ENCODE assay signal across 20 mouse cellular contexts in the genomic region with DNA sequence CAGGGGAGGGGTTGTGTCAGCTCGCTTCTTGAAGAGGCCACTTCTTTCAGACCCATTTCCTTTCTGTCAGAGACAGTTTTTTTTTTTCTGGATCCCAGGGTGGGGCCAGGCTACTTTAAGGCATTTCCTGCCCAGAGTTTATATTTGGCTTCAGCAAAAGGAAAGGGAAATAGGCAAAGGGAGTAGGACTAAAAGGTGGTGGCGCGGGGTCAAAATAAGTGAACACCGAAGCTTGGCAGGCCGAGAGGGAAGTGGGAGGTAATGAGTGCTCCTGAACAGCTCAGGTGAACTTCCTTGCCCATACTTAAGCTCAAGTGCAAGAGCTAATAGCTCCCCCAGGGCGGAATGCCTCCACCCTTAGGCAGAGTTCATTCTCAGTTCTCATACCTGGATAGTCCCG. TPM values are rescaled to one million over a fixed set of nuclear protein-coding genes. Genes with fewer than 3 reads are reported as not detected.
DNase-seq lines count a peak whose midpoint lies in the region; ATAC-seq and TF ChIP-seq lines count a peak whose summit lies in the region.
"Had no signal": no experiment of that assay in that cellular context is flagged by ENCODE, and none has a peak within 500 bp of the region (broad histone marks: within the 10 kb centered on the region; RNA-seq: fewer than 3 reads in every experiment).

No protein-coding gene starts in this region.

- no peaks in the 10 kb centered on the region for H3K9me3 ChIP-seq in heart, embryonic 16.5 days (replicated peaks; ENCODE audit: control insufficient read depth, low read length)
- H3K9me3 ChIP-seq: hindbrain, embryonic 13.5 days; liver, embryonic 13.5 days; midbrain, embryonic 12.5 days; neural tube, embryonic 12.5 days had no signal

- intact Hi-C loops in left cerebral cortex, adult 2 months (cut with DNase I): no loop called here
- intact Hi-C loops in left cerebral cortex, postnatal 14 days (cut with DNase I): no loop called here

- no peak overlapping the region for H3K4me2 ChIP-seq in heart, embryonic 16.5 days (ENCODE audit: low read depth, low read length)
- H3K4me2 ChIP-seq: forebrain, embryonic 13.5 days; hindbrain, embryonic 13.5 days; liver, embryonic 13.5 days; midbrain, embryonic 12.5 days; neural tube, embryonic 12.5 days had no signal

- no peak overlapping the region for H3K9ac ChIP-seq in heart, embryonic 16.5 days (ENCODE audit: low read length)
- H3K9ac ChIP-seq: forebrain, embryonic 13.5 days; hindbrain, embryonic 13.5 days; liver, embryonic 13.5 days; midbrain, embryonic 12.5 days; neural tube, embryonic 12.5 days had no signal

- ATAC-seq in heart, embryonic 16.5 days (replicated peaks; ENCODE audit: extremely low read depth, insufficient read depth, low FRiP score): no peak
- ATAC-seq: forebrain, embryonic 13.5 days; Patski had no signal

- no peak overlapping the region for H3K4me3 ChIP-seq in left cerebral cortex, adult 2 months
- H3K4me3 ChIP-seq in heart, embryonic 16.5 days (ENCODE audit: low read length): no peak overlapping the region
- H3K4me3 ChIP-seq: forebrain, embryonic 13.5 days; hindbrain, embryonic 13.5 days; liver, embryonic 13.5 days; midbrain, embryonic 12.5 days; neural tube, embryonic 12.5 days had no signal

- no peaks in the 10 kb centered on the region for H3K27me3 ChIP-seq in heart, embryonic 16.5 days (ENCODE audit: control insufficient read depth, insufficient read depth, low read length)
- H3K27me3 ChIP-seq: CH12.LX; hindbrain, embryonic 13.5 days; neural tube, embryonic 12.5 days had no signal

- DNase-seq in left cerebral cortex, adult 2 months (ENCODE audit: extremely low spot score in 1 of 2, low spot score in 2 of 2): no peak
- no peak for DNase-seq in left cerebral cortex, postnatal 14 days (ENCODE audit: low spot score in 2 of 2)
- peak; percentile 47 for DNase-seq in kidney, postnatal 14 days
- DNase-seq in lung, postnatal 25 days (ENCODE audit: low spot score): peak; percentile 74
- no peak for DNase-seq in cerebellum, postnatal 36 days
- DNase-seq in adrenal gland, adult 2 months: no peak
- DNase-seq in B cell, adult 2 months: no peak
- DNase-seq: adrenal gland, adult 8-10 months; cerebellum, postnatal 25 days; gastrocnemius, postnatal 14 days; liver, embryonic 13.5 days; right cerebral cortex, adult 18-20 months; thymus, adult 2 months had no signal

- WGBS in heart, embryonic 16.5 days: 66% methylated on average over 7 of the region's 7 CpGs

- no peak for TF ChIP-seq CTCF in left cerebral cortex, adult 2 months (IDR thresholded peaks at IDR 0.05)

- H3K4me1 ChIP-seq in heart, embryonic 16.5 days (ENCODE audit: control insufficient read depth, insufficient read depth, low read length): peaks cover 32% of the 10 kb centered on the region
- H3K4me1 ChIP-seq: forebrain, embryonic 13.5 days; hindbrain, embryonic 13.5 days; midbrain, embryonic 12.5 days; neural tube, embryonic 12.5 days had no signal

- H3K27ac ChIP-seq in left cerebral cortex, adult 2 months: peak overlapping the region; percentile 72; the same call in 1 of the 2 replicates
- H3K27ac ChIP-seq in heart, embryonic 16.5 days (ENCODE audit: low read length): peak overlapping the region; percentile 35; the same call in 1 of the 2 replicates
- H3K27ac ChIP-seq: forebrain, embryonic 13.5 days; hindbrain, embryonic 13.5 days; liver, embryonic 13.5 days; midbrain, embryonic 12.5 days; neural tube, embryonic 12.5 days had no signal

- H3K36me3 ChIP-seq in heart, embryonic 16.5 days (ENCODE audit: control insufficient read depth, insufficient read depth): no peaks in the 10 kb centered on the region
- H3K36me3 ChIP-seq: hindbrain, embryonic 13.5 days; liver, embryonic 13.5 days; midbrain, embryonic 12.5 days; neural tube, embryonic 12.5 days had no signal

RNA-seq across cellular contexts. Expression of a gene that starts 49.2 kb away (rescaled TPM):
- total RNA-seq in left cerebral cortex, adult 2 months (2021): 10 to 100 TPM; 49.6 to 49.7 TPM
- total RNA-seq in left cerebral cortex, postnatal 14 days (2021): 10 to 100 TPM; 21.8 to 36.0 TPM
- 16.0 and 16.1 TPM in 2 replicates for polyA plus RNA-seq in heart, embryonic 16.5 days (2015; fragmentation: Nextera tagmentation; extraction: Ambion mirVana)
- total RNA-seq in adrenal gland, adult 2 months (2021): 10 to 100 TPM; 35.7 to 42.7 TPM
- polyA plus RNA-seq in adrenal gland, adult 2 months (2012; rRNA removed): 74.1 and 74.4 TPM in 2 replicates

Comparison
In these comparisons a context has a peak if more than half of its experiments do, and no peak if none do; other contexts are left out.
1. DNase-seq: peak in kidney, postnatal 14 days (single experiment) and lung, postnatal 25 days (single experiment); none in left cerebral cortex, adult 2 months (0 of 2), left cerebral cortex, postnatal 14 days (0 of 2), cerebellum, postnatal 36 days (0 of 2), adrenal gland, adult 2 months (single experiment) and B cell, adult 2 months (0 of 2).